In genomic region chr17:46611316-46611715, GRCm38 (mm10) we compare ENCODE assay signal across 20 mouse cellular contexts. TPM values are rescaled to one million over a fixed set of nuclear protein-coding genes. Genes with fewer than 3 reads are reported as not detected.
DNase-seq lines count a peak whose midpoint lies in the region; ATAC-seq and TF ChIP-seq lines count a peak whose summit lies in the region.
"Had no signal": no experiment of that assay in that cellular context is flagged by ENCODE, and none has a peak within 500 bp of the region (broad histone marks: within the 10 kb centered on the region; RNA-seq: fewer than 3 reads in every experiment).

No protein-coding gene starts in this region.

- 89% methylated on average over 6 of the region's 6 CpGs for WGBS in kidney, postnatal 0 days
- WGBS in lung, postnatal 0 days, result 91% methylated on average over 6 of the region's 6 CpGs
- 94% methylated on average over 6 of the region's 6 CpGs for WGBS in limb, embryonic 12.5 days

- ATAC-seq in kidney, postnatal 0 days (replicated peaks; ENCODE audit: low FRiP score, low read depth), result 0 out of 2 replicates have a peak, but pooled peaks have one; percentile 14
- ATAC-seq in lung, postnatal 0 days, result no peak
- ATAC-seq in limb, embryonic 12.5 days (ENCODE audit: insufficient number of reproducible peaks, insufficient read depth, low FRiP score, low TSS enrichment, low read depth), result no peak
- ATAC-seq: forebrain, embryonic 16.5 days had no signal

- H3K9ac ChIP-seq in kidney, postnatal 0 days (ENCODE audit: low read depth, low read length), result no peak overlapping the region
- no peak overlapping the region for H3K9ac ChIP-seq in lung, postnatal 0 days (replicated peaks; ENCODE audit: low read depth)
- no peak overlapping the region for H3K9ac ChIP-seq in limb, embryonic 12.5 days (replicated peaks)
- H3K9ac ChIP-seq: embryonic facial prominence, embryonic 12.5 days; forebrain, embryonic 12.5 days; heart, embryonic 15.5 days; hindbrain, embryonic 13.5 days had no signal

- no peaks in the 10 kb centered on the region for H3K36me3 ChIP-seq in kidney, postnatal 0 days (ENCODE audit: insufficient read depth, low read length)
- no peaks in the 10 kb centered on the region for H3K36me3 ChIP-seq in lung, postnatal 0 days (ENCODE audit: insufficient read depth, low read length)
- peaks cover 9% of the 10 kb centered on the region for H3K36me3 ChIP-seq in limb, embryonic 12.5 days
- H3K36me3 ChIP-seq: embryonic facial prominence, embryonic 12.5 days; forebrain, embryonic 12.5 days; heart, embryonic 15.5 days; hindbrain, embryonic 13.5 days had no signal

- no peak for TF ChIP-seq EP300 in lung, postnatal 0 days (IDR thresholded peaks at IDR 0.05)

- no peak for TF ChIP-seq CTCF in kidney, postnatal 0 days (IDR thresholded peaks at IDR 0.05; ENCODE audit: low read depth)
- no peak for TF ChIP-seq CTCF in lung, postnatal 0 days (IDR thresholded peaks at IDR 0.05)

- no peaks in the 10 kb centered on the region for H3K27me3 ChIP-seq in kidney, postnatal 0 days (ENCODE audit: insufficient read depth, low read length)
- no peaks in the 10 kb centered on the region for H3K27me3 ChIP-seq in lung, postnatal 0 days (replicated peaks; ENCODE audit: insufficient read depth, low read length)
- no peaks in the 10 kb centered on the region for H3K27me3 ChIP-seq in limb, embryonic 12.5 days
- H3K27me3 ChIP-seq: embryonic facial prominence, embryonic 12.5 days; forebrain, embryonic 12.5 days; heart, embryonic 15.5 days; hindbrain, embryonic 13.5 days had no signal

- H3K27ac ChIP-seq in kidney, postnatal 0 days, result 0 out of 2 replicates have a peak overlapping the region, but pooled peaks have one; percentile 75
- peak overlapping the region; percentile 82; the same call in 1 of the 2 replicates for H3K27ac ChIP-seq in lung, postnatal 0 days (ENCODE audit: low read length)
- H3K27ac ChIP-seq in limb, embryonic 12.5 days, result 0 out of 2 replicates have a peak overlapping the region, but pooled peaks have one; percentile 90
- H3K27ac ChIP-seq: forebrain, embryonic 12.5 days; heart, adult 2 months; hindbrain, embryonic 13.5 days had no signal

- no peak for DNase-seq in kidney, postnatal 0 days (ENCODE audit: low spot score)
- no peak for DNase-seq in kidney, postnatal 36 days
- DNase-seq in lung, postnatal 0 days (ENCODE audit: low spot score), result no peak
- no peak for DNase-seq in lung, postnatal 14 days
- DNase-seq in cerebellum, adult 18-20 months, result no peak
- no peak for DNase-seq in retina, embryonic 14.5 days (ENCODE audit: low spot score)
- DNase-seq: adrenal gland, postnatal 10 days; cerebellum, adult 11 months; cerebellum, adult 9-10 months; cerebellum, postnatal 25 days; gastrocnemius, postnatal 14 days; heart, adult 2 months; heart, postnatal 14 days had no signal

- H3K9me3 ChIP-seq in kidney, postnatal 0 days (replicated peaks; ENCODE audit: low read length), result no peaks in the 10 kb centered on the region
- no peaks in the 10 kb centered on the region for H3K9me3 ChIP-seq in lung, postnatal 0 days (ENCODE audit: low read length)
- H3K9me3 ChIP-seq in limb, embryonic 12.5 days, result no peaks in the 10 kb centered on the region
- H3K9me3 ChIP-seq: embryonic facial prominence, embryonic 12.5 days; forebrain, embryonic 12.5 days; heart, embryonic 15.5 days; hindbrain, embryonic 13.5 days had no signal

- H3K4me2 ChIP-seq in kidney, postnatal 0 days (ENCODE audit: low read length), result no peak overlapping the region
- H3K4me2 ChIP-seq in lung, postnatal 0 days (replicated peaks; ENCODE audit: low read depth, low read length), result no peak overlapping the region
- no peak overlapping the region for H3K4me2 ChIP-seq in limb, embryonic 12.5 days
- H3K4me2 ChIP-seq: embryonic facial prominence, embryonic 12.5 days; forebrain, embryonic 12.5 days; heart, embryonic 11.5 days; heart, embryonic 15.5 days; hindbrain, embryonic 13.5 days had no signal

- peaks cover 54% of the 10 kb centered on the region for H3K4me1 ChIP-seq in kidney, postnatal 0 days (replicated peaks; ENCODE audit: insufficient read depth, low read length)
- H3K4me1 ChIP-seq in lung, postnatal 0 days (ENCODE audit: insufficient read depth, low read depth, low read length), result peaks cover 18% of the 10 kb centered on the region
- peaks cover 76% of the 10 kb centered on the region for H3K4me1 ChIP-seq in limb, embryonic 12.5 days (replicated peaks)

- no peak overlapping the region for H3K4me3 ChIP-seq in kidney, postnatal 0 days (replicated peaks; ENCODE audit: low read depth, low read length)
- H3K4me3 ChIP-seq in lung, postnatal 0 days (ENCODE audit: low read depth, low read length), result no peak overlapping the region
- H3K4me3 ChIP-seq in limb, embryonic 12.5 days (replicated peaks), result no peak overlapping the region
- H3K4me3 ChIP-seq: embryonic facial prominence, embryonic 12.5 days; forebrain, embryonic 12.5 days; heart, adult 2 months; heart, embryonic 15.5 days; hindbrain, embryonic 13.5 days had no signal

RNA-seq across cellular contexts. Expression of gene Ptk7, which starts 18.0 kb away (rescaled TPM):
- 94.0 and 103 TPM in 2 replicates for polyA plus RNA-seq in kidney, postnatal 0 days (2015; fragmentation: Nextera tagmentation; extraction: Ambion mirVana)
- 73.2 and 75.8 TPM in 2 replicates for polyA plus RNA-seq in lung, postnatal 0 days (2015; fragmentation: Nextera tagmentation; extraction: Ambion mirVana)
- 156 and 165 TPM in 2 replicates for polyA plus RNA-seq in limb, embryonic 12.5 days (2016; fragmentation: Nextera tagmentation; extraction: Ambion mirVana)

RNA-seq across cellular contexts. Expression of gene Klc4, which starts 34.5 kb away (rescaled TPM):
- polyA plus RNA-seq in kidney, postnatal 0 days (2015; fragmentation: Nextera tagmentation; extraction: Ambion mirVana), result 47.6 and 50.4 TPM in 2 replicates
- 36.5 and 38.4 TPM in 2 replicates for polyA plus RNA-seq in lung, postnatal 0 days (2015; fragmentation: Nextera tagmentation; extraction: Ambion mirVana)
- polyA plus RNA-seq in limb, embryonic 12.5 days (2016; fragmentation: Nextera tagmentation; extraction: Ambion mirVana), result 27.2 and 27.6 TPM in 2 replicates

RNA-seq across cellular contexts. Expression of gene Mrpl2, which starts 34.7 kb away (rescaled TPM):
- polyA plus RNA-seq in kidney, postnatal 0 days (2015; fragmentation: Nextera tagmentation; extraction: Ambion mirVana), result 144 and 157 TPM in 2 replicates
- polyA plus RNA-seq in lung, postnatal 0 days (2015; fragmentation: Nextera tagmentation; extraction: Ambion mirVana), result 69.2 and 88.6 TPM in 2 replicates
- 99.5 and 112 TPM in 2 replicates for polyA plus RNA-seq in limb, embryonic 12.5 days (2016; fragmentation: Nextera tagmentation; extraction: Ambion mirVana)

RNA-seq across cellular contexts. Expression of gene Cul7, which starts 38.8 kb away (rescaled TPM):
- polyA plus RNA-seq in kidney, postnatal 0 days (2015; fragmentation: Nextera tagmentation; extraction: Ambion mirVana), result 29.0 and 33.3 TPM in 2 replicates
- 21.8 and 22.1 TPM in 2 replicates for polyA plus RNA-seq in lung, postnatal 0 days (2015; fragmentation: Nextera tagmentation; extraction: Ambion mirVana)
- polyA plus RNA-seq in limb, embryonic 12.5 days (2016; fragmentation: Nextera tagmentation; extraction: Ambion mirVana), result 56.1 and 60.1 TPM in 2 replicates

RNA-seq across cellular contexts. Expression of gene Srf, which starts 55.3 kb away (rescaled TPM):
- polyA plus RNA-seq in kidney, postnatal 0 days (2015; fragmentation: Nextera tagmentation; extraction: Ambion mirVana), result 5.5 and 6.0 TPM in 2 replicates
- polyA plus RNA-seq in lung, postnatal 0 days (2015; fragmentation: Nextera tagmentation; extraction: Ambion mirVana), result 5.1 and 5.6 TPM in 2 replicates
- 11.8 and 12.4 TPM in 2 replicates for polyA plus RNA-seq in limb, embryonic 12.5 days (2016; fragmentation: Nextera tagmentation; extraction: Ambion mirVana)
